Mouse (Mus musculus): ENCODE results near the gene Zfp819. TPM values are rescaled to one million over a fixed set of nuclear protein-coding genes. Genes with fewer than 3 reads are reported as not detected.

The Zfp819 gene
- polyA plus RNA-seq, 1 experiment from 2014 or later = 0.37 TPM

GRCm38 (mm10) chr7:43613816-43614551 is 7.0 kb downstream of the Zfp819 start:
- H3K4me3 ChIP-seq = no peak overlapping the region
- no peaks in the 10 kb centered on the region for H3K36me3 ChIP-seq (ENCODE audit: poor library complexity, severe bottlenecking)
- H3K4me2 ChIP-seq = no peak overlapping the region
- H3K9me3 ChIP-seq (replicated peaks) = no peaks in the 10 kb centered on the region
- 89% methylated on average over 14 of the region's 14 CpGs for WGBS
- H3K4me1 ChIP-seq = no peaks in the 10 kb centered on the region
- H3K9ac ChIP-seq = no peak overlapping the region
- ATAC-seq = no peak
- H3K27me3 ChIP-seq = no peaks in the 10 kb centered on the region
- H3K27ac ChIP-seq = no peak overlapping the region

GRCm38 (mm10) chr7:43622927-43623326 is 16.0 kb downstream of the Zfp819 start:
- H3K27ac ChIP-seq = no peak overlapping the region
- no peak for ATAC-seq
- 83% methylated on average over 7 of the region's 7 CpGs for WGBS
- H3K36me3 ChIP-seq (ENCODE audit: poor library complexity, severe bottlenecking) = no peaks in the 10 kb centered on the region
- no peaks in the 10 kb centered on the region for H3K4me1 ChIP-seq
- no peak overlapping the region for H3K4me3 ChIP-seq
- no peaks in the 10 kb centered on the region for H3K27me3 ChIP-seq
- H3K9me3 ChIP-seq (replicated peaks) = no peaks in the 10 kb centered on the region
- H3K9ac ChIP-seq = no peak overlapping the region
- H3K4me2 ChIP-seq = no peak overlapping the region

GRCm38 (mm10) chr7:43623819-43624218 is 16.9 kb downstream of the Zfp819 start:
- H3K36me3 ChIP-seq (ENCODE audit: poor library complexity, severe bottlenecking) = no peaks in the 10 kb centered on the region
- no peak for ATAC-seq
- H3K4me1 ChIP-seq = no peaks in the 10 kb centered on the region
- no peak overlapping the region for H3K9ac ChIP-seq
- no peaks in the 10 kb centered on the region for H3K27me3 ChIP-seq
- no peak overlapping the region for H3K4me2 ChIP-seq
- H3K9me3 ChIP-seq (replicated peaks) = no peaks in the 10 kb centered on the region
- 17% methylated on average over 10 of the region's 10 CpGs for WGBS
- H3K4me3 ChIP-seq = no peak overlapping the region
- no peak overlapping the region for H3K27ac ChIP-seq

- Histone ChIP-seq H3K9ac (no peak overlapping the region), H3K4me1 (no peaks in the 10 kb centered on the region), H3K27me3 (no peaks in the 10 kb centered on the region), H3K36me3 (ENCODE audit: poor library complexity, severe bottlenecking) (no peaks in the 10 kb centered on the region), H3K9me3 (replicated peaks) (no peaks in the 10 kb centered on the region), H3K4me2 (no peak overlapping the region), H3K27ac (no peak overlapping the region), H3K4me3 (no peak overlapping the region)
- WGBS = 52% methylated on average over 3 of the region's 3 CpGs
- no peak for ATAC-seq
Measured at GRCm38 (mm10) chr7:43625065-43625464, 18.1 kb downstream of the Zfp819 start.

- Histone ChIP-seq H3K4me2 (no peak overlapping the region), H3K9ac (no peak overlapping the region), H3K36me3 (ENCODE audit: poor library complexity, severe bottlenecking) (no peaks in the 10 kb centered on the region), H3K4me1 (no peaks in the 10 kb centered on the region), H3K4me3 (no peak overlapping the region), H3K9me3 (replicated peaks) (no peaks in the 10 kb centered on the region), H3K27me3 (no peaks in the 10 kb centered on the region), H3K27ac (no peak overlapping the region)
- WGBS = 85% methylated on average over 8 of the region's 8 CpGs
- ATAC-seq = no peak
Measured at GRCm38 (mm10) chr7:43625794-43626422, 18.9 kb downstream of the Zfp819 start.

- H3K36me3 ChIP-seq (ENCODE audit: poor library complexity, severe bottlenecking) = no peaks in the 10 kb centered on the region
- H3K9ac ChIP-seq = no peak overlapping the region
- 76% methylated on average over 4 of the region's 4 CpGs for whole genome bisulfite sequencing
- H3K27me3 ChIP-seq = no peaks in the 10 kb centered on the region
- H3K4me2 ChIP-seq = no peak overlapping the region
- no peaks in the 10 kb centered on the region for H3K4me1 ChIP-seq
- no peak overlapping the region for H3K27ac ChIP-seq
- no peaks in the 10 kb centered on the region for H3K9me3 ChIP-seq (replicated peaks)
- ATAC-seq = no peak
- H3K4me3 ChIP-seq = no peak overlapping the region
Measured at GRCm38 (mm10) chr7:43633940-43634339, 27.0 kb downstream of the Zfp819 start.

- Histone ChIP-seq H3K4me3 (no peak within 1 kb of the TSS), H3K9ac (no peak within 1 kb of the TSS), H3K27ac (no peak within 1 kb of the TSS), H3K27me3 (no peaks in the 10 kb centered on the region), H3K9me3 (replicated peaks) (no peaks in the 10 kb centered on the region), H3K36me3 (ENCODE audit: poor library complexity, severe bottlenecking) (no peaks in the 10 kb centered on the region), H3K4me2 (no peak within 1 kb of the TSS), H3K4me1 (no peaks in the 10 kb centered on the region)
- no peak for ATAC-seq
- 80% methylated on average over 6 of the region's 6 CpGs for WGBS
Measured at GRCm38 (mm10) chr7:43634500-43634899, 27.5 kb downstream of the Zfp819 start, which contains the start of gene Ceacam18. Ceacam18 (plus strand) TSS chr7:43634707.

GRCm38 (mm10) chr7:43636194-43636593 is 29.2 kb downstream of the Zfp819 start:
- Histone ChIP-seq H3K4me2 (no peak overlapping the region), H3K27me3 (no peaks in the 10 kb centered on the region), H3K9ac (no peak overlapping the region), H3K4me3 (no peak overlapping the region), H3K9me3 (replicated peaks) (no peaks in the 10 kb centered on the region), H3K27ac (no peak overlapping the region), H3K4me1 (no peaks in the 10 kb centered on the region), H3K36me3 (ENCODE audit: poor library complexity, severe bottlenecking) (no peaks in the 10 kb centered on the region)
- ATAC-seq = no peak
- 61% methylated on average over 2 of the region's 2 CpGs for WGBS

- no peak overlapping the region for H3K9ac ChIP-seq
- no peak overlapping the region for H3K27ac ChIP-seq
- H3K36me3 ChIP-seq (ENCODE audit: poor library complexity, severe bottlenecking) = no peaks in the 10 kb centered on the region
- H3K9me3 ChIP-seq (replicated peaks) = no peaks in the 10 kb centered on the region
- H3K27me3 ChIP-seq = no peaks in the 10 kb centered on the region
- WGBS = 75% methylated on average over 1 of the region's 1 CpGs
- ATAC-seq = no peak
- H3K4me1 ChIP-seq = no peaks in the 10 kb centered on the region
- H3K4me2 ChIP-seq = no peak overlapping the region
- H3K4me3 ChIP-seq = no peak overlapping the region
Measured at GRCm38 (mm10) chr7:43637118-43637517, 30.1 kb downstream of the Zfp819 start.

GRCm38 (mm10) chr7:43642587-43642986 is 35.6 kb downstream of the Zfp819 start:
- no peak for ATAC-seq
- Histone ChIP-seq H3K36me3 (ENCODE audit: poor library complexity, severe bottlenecking) (no peaks in the 10 kb centered on the region), H3K27me3 (no peaks in the 10 kb centered on the region), H3K9me3 (replicated peaks) (no peaks in the 10 kb centered on the region), H3K4me3 (no peak overlapping the region), H3K4me1 (no peaks in the 10 kb centered on the region), H3K27ac (no peak overlapping the region), H3K4me2 (no peak overlapping the region), H3K9ac (no peak overlapping the region)
- 92% methylated on average over 5 of the region's 5 CpGs for WGBS

- Histone ChIP-seq H3K4me3 (no peak overlapping the region), H3K36me3 (ENCODE audit: poor library complexity, severe bottlenecking) (no peaks in the 10 kb centered on the region)
- 88% methylated on average over 17 of the region's 17 CpGs for WGBS
Measured at GRCm38 (mm10) chr7:43643046-43643652, 36.2 kb downstream of the Zfp819 start.

GRCm38 (mm10) chr7:43652683-43653082 is 45.7 kb downstream of the Zfp819 start:
- H3K9ac ChIP-seq = no peak overlapping the region
- ATAC-seq = no peak
- H3K4me2 ChIP-seq = no peak overlapping the region
- H3K27ac ChIP-seq = no peak overlapping the region
- no peaks in the 10 kb centered on the region for H3K36me3 ChIP-seq (ENCODE audit: poor library complexity, severe bottlenecking)
- H3K9me3 ChIP-seq (replicated peaks) = no peaks in the 10 kb centered on the region; the same call in 1 of the 2 replicates
- WGBS = 91% methylated on average over 6 of the region's 6 CpGs
- H3K27me3 ChIP-seq = no peaks in the 10 kb centered on the region
- no peaks in the 10 kb centered on the region for H3K4me1 ChIP-seq
- H3K4me3 ChIP-seq = no peak overlapping the region

More at GRCm38 (mm10) chr7:43643046-43643652, 36.2 kb downstream of the Zfp819 start:
- ATAC-seq = no peak
- H3K27me3 ChIP-seq = no peaks in the 10 kb centered on the region
- no peaks in the 10 kb centered on the region for H3K4me1 ChIP-seq
- H3K9me3 ChIP-seq (replicated peaks) = no peaks in the 10 kb centered on the region
- no peak overlapping the region for H3K4me2 ChIP-seq
- no peak overlapping the region for H3K9ac ChIP-seq
- no peak overlapping the region for H3K27ac ChIP-seq
